Mouse (Mus musculus) layer of hippocampus, postnatal 14 days (tissue): ENCODE measurements at regions not wholly inside any gene's neighbourhood (a gene's known extent, or its start where the extent isn't known, plus 50 kb on each side); places are given as distances from the start of the nearest gene placed in this dataset.
A peak's percentile ranks its signal among the peaks of the same experiment; 100 is the strongest.

Experiments
- DNase-seq, 2 experiments: peaks; one replicate each; pipeline ENCODE4 v3.0.0; 2021 to 2022; ENCODE audit warnings: low spot score in 2 of 2, mixed read lengths in 1 of 2

DNA sequence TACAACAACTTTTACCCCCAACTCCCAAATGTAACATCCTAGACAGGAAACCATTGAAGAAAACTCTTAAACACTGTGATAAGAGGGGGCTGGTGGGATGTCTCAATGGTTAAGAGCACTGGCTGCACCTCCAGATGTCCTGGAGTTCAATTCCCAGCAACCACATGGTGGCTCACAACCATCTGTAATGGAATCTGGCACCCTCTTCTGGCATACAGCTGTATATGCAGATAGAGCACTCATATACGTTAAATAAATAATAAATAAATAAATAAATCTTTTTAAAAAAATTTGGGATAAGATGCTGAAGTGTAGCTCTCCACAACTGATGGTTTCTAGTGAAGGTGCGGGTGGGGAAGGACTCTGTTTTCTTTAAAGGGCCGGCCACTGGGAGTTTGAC is 69.3 kb downstream of the Kctd15 start:
- DNase-seq: no peak

- no peak for DNase-seq
These were observed 71.1 kb downstream of the Kctd15 start for GRCm38 (mm10) chr7:34585312-34585865.

DNA sequence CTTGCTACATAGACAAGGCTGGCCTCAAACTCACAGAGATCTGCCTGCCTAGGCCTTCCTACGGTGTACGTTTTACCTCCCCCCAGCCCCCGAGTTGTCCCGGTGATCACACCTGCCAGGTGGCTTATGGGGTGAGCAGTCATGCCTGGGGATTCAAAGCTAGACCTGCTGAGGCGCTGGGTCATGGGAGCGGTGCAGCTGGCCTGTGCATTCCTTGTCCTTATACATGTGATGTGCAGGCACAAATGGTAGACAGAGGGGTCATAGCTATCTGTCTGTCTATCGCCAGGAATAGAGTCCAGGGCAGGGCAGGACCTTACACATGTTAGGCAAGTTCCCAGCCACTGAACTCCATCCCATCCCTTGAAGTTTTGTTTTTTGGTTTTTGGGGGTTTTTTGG is 71.7 kb downstream of the Kctd15 start:
- no peak for DNase-seq

DNA sequence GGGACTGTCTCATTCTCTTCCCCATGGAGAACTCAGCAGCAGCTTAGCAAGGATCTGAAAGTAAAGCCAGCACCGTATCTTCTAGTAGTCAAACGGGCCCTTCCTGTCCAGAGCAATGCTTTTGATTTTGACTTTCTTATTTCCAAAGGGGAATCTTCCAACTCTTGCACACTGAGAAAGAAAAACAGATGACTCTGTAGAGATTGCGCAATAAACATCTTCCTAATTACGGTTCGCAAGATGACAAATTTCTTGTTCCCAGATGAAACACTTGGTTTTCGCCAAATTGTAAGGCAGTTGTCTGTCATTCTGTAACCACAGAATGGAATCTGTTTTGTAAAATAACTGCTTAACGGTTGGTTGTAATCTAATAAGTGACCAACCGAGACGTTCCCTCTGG is 75.7 kb downstream of the Kctd15 start:
- no peak for DNase-seq

- no peak for DNase-seq
These were observed 85.2 kb downstream of the Kctd15 start for GRCm38 (mm10) chr7:34571295-34571694.

DNA sequence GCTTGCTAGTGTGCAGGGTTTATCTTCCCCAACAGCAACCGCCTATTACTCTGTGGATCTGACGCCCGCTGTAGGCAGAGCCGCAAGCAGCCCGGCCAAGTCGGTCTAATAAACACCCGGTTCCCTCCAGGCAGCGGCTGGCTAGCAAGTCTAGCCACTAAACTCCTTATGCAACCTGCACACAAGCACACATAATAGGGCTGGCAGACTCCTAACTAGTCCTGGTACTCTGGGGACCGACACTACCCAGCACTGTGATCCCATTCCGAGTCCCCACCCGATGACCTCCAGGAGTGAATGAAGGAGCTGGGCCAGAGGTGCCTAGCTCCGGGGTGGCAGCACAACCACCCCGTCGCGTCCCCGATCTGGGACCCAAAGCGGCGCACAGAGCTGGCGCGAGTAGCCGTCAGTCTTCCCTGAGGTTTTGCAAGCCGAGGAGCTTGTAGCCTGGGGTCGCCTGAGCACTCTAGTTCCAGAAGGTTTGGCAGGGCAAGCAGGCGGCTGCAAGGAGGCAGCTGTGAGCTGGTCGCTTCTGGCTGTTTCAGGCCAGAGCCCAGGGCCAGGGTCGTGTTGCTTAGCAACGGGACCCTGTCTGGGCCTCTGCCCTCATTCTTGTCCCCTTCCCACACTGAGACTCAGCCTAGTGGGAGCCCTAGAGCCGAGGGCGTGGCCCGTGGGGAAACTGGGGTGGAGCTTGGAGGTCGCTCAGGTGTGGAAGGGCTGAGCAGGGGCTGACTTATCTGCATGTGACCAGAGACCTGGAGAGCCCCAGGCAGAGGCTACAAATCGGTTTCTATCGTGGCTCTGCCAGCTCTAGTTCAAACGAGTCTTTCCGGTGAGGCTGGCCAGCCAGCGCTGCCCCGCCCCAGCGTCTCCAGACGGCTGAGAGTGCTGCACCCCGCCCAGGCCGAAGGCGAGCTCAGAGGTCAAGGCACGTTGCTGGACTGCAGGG is 86.1 kb downstream of the Kctd15 start:
- DNase-seq: peak in 1 of 2 experiments; percentile 29

GRCm38 (mm10) chr7:34569747-34570113 is 86.8 kb downstream of the Kctd15 start:
- no peak for DNase-seq

- DNase-seq: no peak
These were observed 89.0 kb downstream of the Kctd15 start for GRCm38 (mm10) chr7:34567575-34567974.

DNA sequence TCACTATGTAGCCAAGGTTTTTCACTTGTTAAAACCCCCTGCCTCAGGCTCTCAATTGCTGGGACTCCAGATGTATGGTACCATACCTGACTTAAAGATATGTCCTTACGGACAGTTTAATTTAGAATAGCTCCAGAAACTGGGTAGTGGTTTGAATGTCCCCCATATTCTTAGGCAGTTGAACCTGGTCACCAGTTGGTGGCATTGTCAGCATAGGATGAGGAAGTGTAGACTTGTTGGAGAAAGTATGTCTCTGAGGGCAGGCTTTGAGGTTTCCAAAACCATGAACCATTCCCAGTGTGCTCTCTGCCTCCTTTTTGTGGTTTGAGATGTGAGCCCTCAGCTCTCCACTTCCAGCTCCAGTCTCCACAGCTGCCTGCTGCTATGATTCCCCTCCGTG is 94.4 kb downstream of the Kctd15 start:
- no peak for DNase-seq

DNA sequence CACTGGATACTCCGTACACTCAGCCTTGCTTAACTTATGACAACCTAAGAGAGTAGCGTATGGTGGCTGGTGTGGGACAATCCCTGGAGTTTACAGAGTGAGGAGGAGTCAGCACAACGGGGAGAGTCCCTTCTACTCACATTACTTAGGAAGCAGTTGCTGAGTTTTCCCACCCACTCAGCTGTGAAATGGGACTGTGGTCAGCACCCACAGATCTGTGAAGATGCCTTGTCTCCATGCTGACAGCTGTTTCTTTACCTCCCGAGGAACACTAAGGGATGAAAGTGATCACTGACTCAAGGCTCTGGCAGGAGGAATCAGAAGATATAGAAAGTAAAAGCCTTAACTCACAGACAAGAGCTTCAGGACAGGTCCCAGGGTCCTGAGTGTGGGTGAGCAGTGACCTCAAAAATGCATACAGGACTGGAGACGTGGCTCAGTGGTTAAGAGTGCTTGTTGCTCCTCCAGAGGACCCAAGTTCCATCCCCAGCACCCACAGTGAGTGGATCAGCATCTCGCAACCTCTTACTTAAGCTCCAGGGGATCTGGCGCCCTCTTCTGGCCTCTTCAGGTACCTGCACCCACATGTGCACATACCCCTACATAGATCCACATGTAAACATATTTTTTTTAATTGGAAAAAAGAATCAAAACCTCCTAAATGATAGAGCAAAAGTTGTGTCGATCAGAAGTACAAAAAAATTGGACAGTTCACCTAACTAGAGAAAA is 97.8 kb downstream of the Kctd15 start:
- no peak for DNase-seq

GRCm38 (mm10) chr7:34555196-34555595 is 101.3 kb downstream of the Kctd15 start:
- DNase-seq: no peak

DNA sequence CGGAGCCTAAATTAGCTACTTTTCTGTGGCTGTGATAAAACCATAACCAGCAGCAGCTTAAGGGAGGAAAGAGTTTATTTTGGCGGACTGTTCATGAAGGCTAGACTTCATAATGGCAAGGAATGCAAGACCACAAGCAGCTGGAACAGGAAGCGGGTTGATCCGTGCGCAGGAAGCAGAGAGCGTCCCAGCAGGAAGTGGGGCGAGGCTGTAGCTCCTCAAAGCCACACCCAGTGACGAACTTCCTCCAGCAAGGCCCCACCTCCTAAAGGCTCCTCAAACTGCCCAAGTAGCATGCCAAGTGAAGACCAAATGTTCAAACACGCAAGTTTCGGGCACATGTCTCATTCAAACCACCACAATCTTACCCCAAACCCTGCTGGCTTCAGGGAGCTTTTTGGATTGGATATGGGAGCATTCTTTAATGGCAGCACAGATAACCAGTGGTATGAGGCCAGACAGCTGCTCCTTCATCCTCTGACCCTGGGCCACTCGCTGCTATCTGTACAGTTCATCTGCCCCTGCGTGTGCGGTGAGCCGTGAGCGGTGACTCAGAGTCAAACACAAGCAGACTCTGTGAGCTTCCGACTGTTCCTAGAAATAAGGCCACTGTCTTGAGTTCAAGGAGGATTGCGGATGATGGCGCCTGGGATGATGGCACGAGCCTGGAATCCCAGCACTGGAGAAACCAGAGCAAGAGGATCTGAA is 109.8 kb downstream of the Kctd15 start:
- no peak for DNase-seq

GRCm38 (mm10) chr7:34545906-34546305 is 110.6 kb downstream of the Kctd15 start:
- DNase-seq: no peak

- DNase-seq: no peak
These were observed 114.6 kb downstream of the Kctd15 start for GRCm38 (mm10) chr7:34541906-34542305.

GRCm38 (mm10) chr7:34541000-34541399 is 115.5 kb downstream of the Kctd15 start:
- DNase-seq: no peak

DNA sequence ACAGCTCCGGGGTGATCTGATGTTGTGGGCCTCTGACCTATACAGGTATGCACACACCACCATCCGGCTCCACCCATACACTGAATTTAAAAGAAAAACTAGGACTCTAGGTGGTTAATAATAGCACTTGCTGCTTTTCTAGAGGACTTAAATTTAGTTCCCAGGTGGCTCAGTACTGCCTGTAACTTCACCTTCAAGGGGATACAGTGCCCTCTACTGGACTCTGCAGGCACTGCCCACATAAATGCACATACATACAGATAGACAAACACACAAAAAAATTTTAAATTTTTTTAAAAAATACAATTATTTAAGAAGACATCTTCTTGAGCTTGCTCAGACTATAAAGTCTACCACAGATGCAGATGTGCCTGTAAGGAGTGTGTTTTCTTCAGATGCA is 116.7 kb downstream of the Kctd15 start:
- DNase-seq: no peak

DNA sequence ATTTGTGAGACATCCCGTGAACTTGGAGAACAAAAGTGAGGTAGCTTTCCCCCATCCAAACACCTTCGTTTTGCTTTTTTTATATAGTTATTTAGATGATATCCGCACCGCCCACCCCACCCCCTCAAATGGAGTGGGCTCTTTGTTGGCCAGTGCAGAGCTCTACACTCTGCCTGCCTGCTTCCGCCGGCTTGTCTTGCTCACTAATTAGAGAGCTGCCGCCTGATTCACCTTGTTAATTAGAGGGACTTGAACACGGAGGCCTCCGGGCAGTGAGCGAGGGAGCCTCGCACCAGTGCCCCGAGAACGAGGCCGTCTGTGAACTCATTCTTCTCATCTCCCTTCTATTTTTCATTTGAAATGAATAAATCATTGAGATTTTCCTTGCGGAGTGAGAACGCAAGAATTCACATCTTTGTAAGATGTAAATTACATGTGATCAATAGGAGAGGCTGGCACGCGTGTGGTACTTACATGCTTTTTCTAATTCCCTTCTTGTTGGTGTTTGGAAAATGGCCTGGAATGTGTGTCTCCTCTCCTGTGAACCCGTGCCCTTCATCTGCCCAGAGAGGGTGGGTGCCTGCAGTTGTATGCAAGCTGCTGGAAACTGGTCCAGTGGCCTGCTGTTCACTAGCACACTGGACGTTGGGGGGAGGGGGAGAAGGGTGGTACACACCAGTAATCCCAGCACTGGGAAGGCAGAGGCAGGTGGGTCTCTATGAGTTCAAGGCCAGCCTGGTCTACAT is 118.0 kb downstream of the Kctd15 start:
- DNase-seq: no peak

- no peak for DNase-seq
These were observed 119.4 kb downstream of the Kctd15 start for GRCm38 (mm10) chr7:34537122-34537521.

DNA sequence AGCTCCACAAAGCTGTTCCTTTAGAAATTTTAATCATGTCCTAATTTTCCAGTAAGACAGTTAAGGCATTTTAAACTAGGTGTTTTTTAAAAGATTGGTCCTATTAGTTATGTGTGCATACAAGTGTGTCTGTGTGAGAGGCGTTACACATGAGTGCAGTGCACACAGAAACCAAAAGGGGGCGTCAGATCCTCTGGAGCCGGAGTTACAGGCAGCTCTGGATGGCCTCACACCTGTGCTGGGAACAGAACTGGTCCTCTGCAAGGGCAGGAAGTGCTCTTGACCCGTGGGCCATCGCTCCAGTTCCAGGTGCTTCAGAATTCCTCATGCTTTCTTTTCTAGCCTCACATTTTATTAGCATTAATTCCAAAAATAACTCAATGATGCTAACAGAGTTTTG is 122.3 kb downstream of the Kctd15 start:
- DNase-seq: no peak

DNA sequence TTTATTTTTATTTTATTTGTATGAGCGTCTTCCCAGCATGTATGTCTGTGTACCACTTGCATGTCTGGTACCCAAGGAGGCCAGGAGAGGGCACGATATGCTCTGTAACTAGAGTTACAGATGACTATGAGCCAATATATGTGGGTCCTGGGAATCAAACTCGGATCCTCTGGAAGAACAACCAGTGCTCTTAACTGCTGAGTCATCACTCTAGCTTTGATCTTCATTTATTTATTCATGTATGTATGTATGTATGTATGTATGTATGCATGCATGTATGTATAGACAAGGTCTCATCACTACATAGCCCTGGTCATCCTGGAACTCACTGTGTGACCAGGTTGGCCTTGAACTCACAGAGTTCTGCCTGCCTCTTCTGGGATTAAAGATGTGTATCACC is 124.9 kb downstream of the Kctd15 start:
- no peak for DNase-seq

- DNase-seq: no peak
These were observed 114.7 kb upstream of the Lsm14a start for GRCm38 (mm10) chr7:34507858-34508257.
